Mouse (Mus musculus) left cerebral cortex, adult 11 months (tissue): ENCODE measurements around the gene Snx13.

Source experiments
- DNase-seq: peaks from one replicate; pipeline ENCODE4 v3.0.0; 2022; ENCODE audit warnings: low spot score

Snx13 gene

DNA sequence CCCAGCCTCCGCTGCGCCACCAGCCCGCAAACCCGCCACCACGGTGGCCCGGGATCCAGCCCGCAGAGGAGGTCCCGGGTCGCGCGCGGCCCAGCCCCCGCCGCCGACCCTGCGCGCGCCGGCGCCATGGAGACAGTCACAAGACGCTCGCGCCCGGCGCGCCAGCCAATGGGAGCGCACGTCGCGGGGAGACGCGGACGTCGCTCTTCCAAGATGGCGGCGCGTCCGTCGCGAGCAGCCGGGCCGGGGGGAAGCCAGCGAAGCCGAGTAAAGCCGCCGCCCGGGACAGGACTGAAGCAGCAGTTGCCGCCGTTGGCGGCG, at the start of gene Snx13:
Gene Snx13 (plus strand): TSS at position 188 of the 321 bp plus-strand sequence.
- peak; percentile 80 for DNase-seq

DNA sequence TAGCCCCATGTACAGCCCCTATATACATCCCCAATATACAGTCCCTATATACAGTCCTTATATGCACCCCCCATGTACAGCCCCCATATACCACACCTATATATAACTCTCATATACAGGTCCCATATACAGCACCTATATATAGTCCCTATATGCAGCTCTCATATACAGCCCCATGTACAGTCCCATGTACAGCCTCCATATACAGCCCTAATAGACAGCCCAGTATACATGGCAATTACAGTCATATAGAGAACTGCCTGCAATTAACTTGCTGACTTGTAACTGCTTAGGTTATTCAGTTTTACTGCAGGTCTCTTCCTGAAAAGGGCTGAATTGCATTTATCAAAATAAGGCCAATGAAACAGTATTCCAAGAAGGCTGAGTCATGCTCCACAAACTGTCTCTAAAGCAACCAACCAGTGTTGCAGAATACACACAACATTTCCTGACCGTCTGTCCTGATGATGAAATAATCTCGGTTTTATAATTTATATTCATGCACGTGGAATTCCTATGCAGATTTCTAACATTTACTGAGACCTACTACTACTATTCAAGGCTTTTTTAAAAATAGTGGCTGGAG, 49.3 kb upstream of the Snx13 start:
- DNase-seq: no peak

- no peak for DNase-seq
Measured at GRCm38 (mm10) chr12:34998778-34999467, 48.1 kb upstream of the Snx13 start.

- DNase-seq: no peak
Measured at GRCm38 (mm10) chr12:35000323-35000722, 46.7 kb upstream of the Snx13 start.

DNA sequence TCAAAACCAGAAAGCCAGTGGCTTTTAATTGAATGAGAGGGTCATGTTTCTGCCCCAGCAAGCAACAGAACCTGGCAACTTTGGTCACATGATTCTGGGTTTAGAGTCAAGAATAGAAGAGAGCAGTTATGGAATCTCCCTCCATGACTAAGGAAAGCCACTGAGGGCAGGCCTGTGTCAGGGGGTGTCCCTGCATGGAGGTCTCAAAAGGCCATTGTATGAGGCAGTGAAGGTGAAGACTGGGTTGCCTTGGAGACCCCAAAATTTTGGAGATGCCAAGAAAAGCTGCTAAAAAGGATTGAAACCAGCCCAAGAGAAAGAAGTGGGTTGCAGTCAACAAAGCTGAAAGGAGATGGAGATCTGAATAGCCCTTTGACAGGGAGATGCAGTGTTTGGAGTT, 41.2 kb upstream of the Snx13 start:
- no peak for DNase-seq

GRCm38 (mm10) chr12:35007851-35008250, 39.1 kb upstream of the Snx13 start:
- DNase-seq: no peak

- peak; percentile 37 for DNase-seq
Measured at GRCm38 (mm10) chr12:35008340-35009137, 38.4 kb upstream of the Snx13 start.

GRCm38 (mm10) chr12:35011462-35011861, 35.5 kb upstream of the Snx13 start:
- no peak for DNase-seq

DNA sequence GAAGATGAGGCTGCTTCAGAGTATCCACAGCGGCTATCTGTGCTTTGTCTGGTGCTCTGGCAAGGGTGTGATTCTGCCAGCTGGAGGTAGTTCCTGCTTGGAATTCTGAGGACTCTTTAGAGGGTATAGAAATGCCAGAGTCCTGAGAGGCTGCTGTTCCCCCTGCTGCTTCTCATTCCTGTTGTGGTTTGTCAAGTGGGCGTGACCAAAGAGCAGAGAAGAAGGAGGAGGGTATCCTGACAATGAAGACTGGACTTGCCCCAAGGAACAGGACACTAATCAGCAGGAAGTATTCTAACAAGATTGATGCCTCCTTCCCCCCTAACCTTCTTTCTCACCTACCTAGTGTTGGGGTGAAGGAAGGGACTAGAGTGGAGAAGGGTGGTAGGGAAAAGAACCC, 33.0 kb upstream of the Snx13 start:
- DNase-seq: no peak

- no peak for DNase-seq
Measured at GRCm38 (mm10) chr12:35016056-35016455, 30.9 kb upstream of the Snx13 start.

GRCm38 (mm10) chr12:35016481-35017250, 30.3 kb upstream of the Snx13 start:
- DNase-seq: no peak

DNA sequence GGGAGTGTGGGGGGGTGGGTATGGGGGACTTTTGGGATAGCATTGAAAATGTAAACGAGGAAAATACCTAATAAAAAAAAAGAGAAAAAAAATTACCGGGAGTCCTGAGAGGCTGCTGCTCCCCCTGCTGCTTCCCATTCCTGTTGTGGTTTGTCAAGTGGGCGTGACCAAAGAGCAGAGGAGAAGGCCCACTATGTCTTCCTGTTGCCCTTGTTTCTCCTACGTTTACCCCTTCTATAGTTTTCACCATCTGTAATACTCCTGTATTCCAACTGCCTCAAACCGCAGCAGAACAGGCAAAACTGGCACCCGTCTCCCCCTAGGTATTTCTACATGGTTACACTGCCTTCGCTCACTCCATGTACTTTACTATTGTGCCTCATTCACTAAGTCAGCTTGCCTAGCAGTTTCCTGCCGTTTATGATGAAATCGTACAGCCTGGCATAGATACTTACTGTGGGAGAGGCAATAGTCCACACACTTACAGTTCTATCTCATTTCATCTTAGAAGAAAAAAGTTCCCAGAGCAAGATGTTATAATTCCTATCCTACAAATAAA, 28.2 kb upstream of the Snx13 start:
- no peak for DNase-seq

GRCm38 (mm10) chr12:35021285-35021684, 25.7 kb upstream of the Snx13 start:
- DNase-seq: no peak

GRCm38 (mm10) chr12:35022066-35022465, 24.9 kb upstream of the Snx13 start:
- DNase-seq: no peak

DNA sequence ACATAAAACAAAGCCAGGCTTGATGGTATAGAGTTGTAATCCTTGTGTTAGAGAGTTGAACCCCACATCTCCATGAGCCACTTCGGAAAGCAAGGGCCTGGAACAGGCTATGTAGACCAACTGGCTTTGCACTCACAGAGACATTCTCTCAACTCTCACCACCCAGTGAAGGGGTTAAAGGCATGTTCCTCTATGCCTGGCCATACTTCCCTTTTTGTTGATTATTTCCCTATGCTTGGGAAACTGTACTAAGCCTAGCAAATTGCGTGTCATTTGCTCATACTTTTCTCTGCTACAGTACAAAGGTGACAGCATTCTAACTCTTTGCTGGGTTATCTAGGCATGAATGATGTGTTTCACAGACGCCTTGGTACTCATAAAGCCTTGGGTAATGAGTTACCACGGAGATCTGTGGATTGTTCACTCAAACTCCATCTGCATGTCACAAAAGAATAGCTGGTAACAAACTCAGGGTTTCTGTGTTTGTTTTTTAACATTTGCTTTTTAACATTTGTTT, 21.0 kb upstream of the Snx13 start:
- DNase-seq: no peak

DNA sequence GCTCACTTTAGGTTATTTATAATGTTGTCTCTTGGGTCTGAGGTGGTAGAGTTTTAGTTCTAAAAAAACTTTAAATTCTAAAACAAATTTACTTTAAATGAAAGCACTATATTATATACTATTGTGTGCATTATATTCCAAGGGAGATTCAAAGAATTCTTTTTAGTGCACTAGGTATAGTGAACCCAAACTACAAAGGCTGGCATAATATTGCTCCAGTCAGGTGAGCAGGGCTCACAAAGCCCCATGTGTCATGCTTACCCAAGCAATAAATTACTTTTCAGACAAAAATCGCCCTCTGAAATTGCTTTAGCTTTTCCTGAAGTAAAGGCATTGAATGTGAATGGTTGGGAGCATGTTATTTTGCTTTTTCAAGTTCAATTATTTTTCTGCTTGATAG, 19.5 kb upstream of the Snx13 start:
- no peak for DNase-seq

GRCm38 (mm10) chr12:35038668-35039570, 8.1 kb upstream of the Snx13 start:
- no peak for DNase-seq

GRCm38 (mm10) chr12:35039571-35039936, 7.4 kb upstream of the Snx13 start:
- no peak for DNase-seq

- no peak for DNase-seq
Measured at GRCm38 (mm10) chr12:35041964-35042363, 5.0 kb upstream of the Snx13 start.

GRCm38 (mm10) chr12:35046310-35046998, 532 bp upstream of the Snx13 start:
- DNase-seq: peak; percentile 29
